Mouse (Mus musculus) forebrain, embryonic 11.5 days (tissue): Measurements from ENCODE around the gene Irf2. TPM values are rescaled to one million over a fixed set of nuclear protein-coding genes. Genes with fewer than 3 reads are reported as not detected.

Experiments
- ATAC-seq: fragments of 200-750 bp; cut with Nextera tagmentation; replicated peaks from 2 replicates; pipeline ENCODE4 v1.8.0; 2017; ENCODE audit warnings: moderate TSS enrichment; ENCODE audit not compliant: low FRiP score
- DNase-seq: peaks from one replicate; pipeline ENCODE4 v3.0.0-alpha.2; 2017; ENCODE audit warnings: low spot score
- H3K27ac ChIP-seq: fragments of 300-500 bp; sonication (generic); 2 replicates; pipeline ENCODE4 v1.5.1; 2014; ENCODE audit warnings: low read depth, low read length
- H3K27me3 ChIP-seq: fragments of 300-500 bp; sonication (generic); 2 replicates; pipeline ENCODE4 v1.6.1; 2014; ENCODE audit warnings: mild to moderate bottlenecking, low read length, mixed read lengths; ENCODE audit not compliant: control insufficient read depth, insufficient read depth
- H3K36me3 ChIP-seq: fragments of 300-500 bp; sonication (generic); 2 replicates; pipeline ENCODE4 v1.6.1; 2014; ENCODE audit warnings: mild to moderate bottlenecking, low read length, moderate library complexity, mixed read lengths; ENCODE audit not compliant: control insufficient read depth, insufficient read depth
- H3K4me1 ChIP-seq: fragments of 300-500 bp; sonication (generic); replicated peaks from 2 replicates; pipeline ENCODE4 v1.6.1; 2014; ENCODE audit warnings: low read length, mixed read lengths; ENCODE audit not compliant: control insufficient read depth, insufficient read depth
- H3K4me2 ChIP-seq: fragments of 300-500 bp; sonication (generic); 2 replicates; pipeline ENCODE4 v1.6.1; 2014; ENCODE audit warnings: low read depth, mild to moderate bottlenecking, low read length, moderate library complexity, mixed read lengths; ENCODE audit not compliant: severe bottlenecking
- H3K4me3 ChIP-seq: fragments of 300-500 bp; sonication (generic); 2 replicates; pipeline ENCODE4 v1.5.1; 2014; ENCODE audit warnings: low read depth, low read length
- H3K9ac ChIP-seq: fragments of 300-500 bp; sonication (generic); 2 replicates; pipeline ENCODE4 v1.6.1; 2014; ENCODE audit warnings: low read length
- H3K9me3 ChIP-seq: fragments of 300-500 bp; sonication (generic); 2 replicates; pipeline ENCODE4 v1.6.1; 2016; ENCODE audit warnings: low read length, mixed read lengths; ENCODE audit not compliant: control insufficient read depth
- WGBS: fragments of 180-500 bp; shearing (Covaris S2); extraction: QIAGEN DNeasy Blood & Tissue Kit; methylation state at CpG from one replicate; pipeline ENCODE4 v1.1.7; 2014; 5-methylcytosine and 5-hydroxymethylcytosine counted together
- polyA plus RNA-seq: library from polyadenylated mRNA; unstranded; fragments of >200 nt; fragmentation: Nextera tagmentation; extraction: Ambion mirVana; gene quantifications from 2 replicates; pipeline ENCODE4 v1.2.1, GENCODE M21; 2014

The Irf2 gene
- polyA plus RNA-seq, 1 experiment from 2014 or later: 12.8 TPM

DNA sequence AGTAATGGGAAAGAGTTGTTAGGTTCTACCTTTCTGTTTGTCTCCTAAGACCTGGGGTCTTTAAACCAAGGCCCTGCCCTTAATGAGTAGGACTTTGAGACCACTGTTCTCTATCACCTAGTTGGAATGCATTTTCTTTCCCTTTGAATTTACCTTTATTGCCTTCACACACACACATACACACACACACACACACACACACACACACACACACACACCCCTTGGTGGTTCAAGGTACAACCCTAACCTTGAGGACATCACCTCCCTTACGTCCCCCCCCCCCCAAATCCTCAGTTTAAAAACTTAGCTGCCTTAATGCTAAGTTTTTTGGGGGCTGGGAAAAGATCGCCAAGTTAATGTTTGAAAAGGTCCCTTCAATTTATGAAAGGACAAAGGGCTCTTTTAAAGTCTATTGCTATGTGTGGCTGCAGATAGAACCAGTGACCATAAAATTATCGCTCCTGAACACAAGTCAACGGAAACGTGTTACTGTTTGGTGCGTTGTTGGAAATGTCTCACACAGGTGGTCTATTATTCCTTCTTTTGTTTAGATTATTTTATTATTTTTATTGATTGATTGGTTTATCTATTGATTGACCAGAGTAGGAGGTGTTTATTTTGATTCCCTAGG, 108.6 kb downstream of the Irf2 start:
- Histone ChIP-seq H3K4me3 (no peak overlapping the region), H3K9ac (no peak overlapping the region), H3K36me3 (no peaks in the 10 kb centered on the region), H3K4me2 (no peak overlapping the region), H3K9me3 (no peaks in the 10 kb centered on the region), H3K4me1 (no peaks in the 10 kb centered on the region), H3K27ac (no peak overlapping the region), H3K27me3 (no peaks in the 10 kb centered on the region)
- WGBS: 92% methylated on average over 6 of the region's 6 CpGs
- no peak for DNase-seq
- no peak for ATAC-seq

DNA sequence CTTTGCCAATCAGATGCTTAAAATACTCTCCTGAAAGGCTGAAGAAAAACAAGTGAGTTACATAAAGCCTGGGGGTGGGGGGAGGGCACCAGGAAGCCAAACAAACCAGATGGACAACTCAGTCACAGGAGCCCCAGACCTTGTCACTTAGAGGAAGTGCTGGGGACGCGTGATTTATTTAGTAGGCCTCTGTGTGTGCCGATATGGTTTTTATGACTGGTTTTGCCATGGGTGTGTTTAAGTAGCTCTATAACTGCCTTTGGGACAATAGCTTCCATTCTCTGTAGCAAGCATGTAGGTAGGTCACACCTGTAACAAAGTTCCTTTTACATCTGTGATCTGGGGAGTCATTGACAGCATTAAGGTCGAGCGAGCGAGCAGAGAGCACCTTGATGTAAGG, 109.4 kb downstream of the Irf2 start:
- H3K27ac ChIP-seq: no peak overlapping the region
- no peak overlapping the region for H3K4me3 ChIP-seq
- H3K36me3 ChIP-seq: no peaks in the 10 kb centered on the region
- no peaks in the 10 kb centered on the region for H3K4me1 ChIP-seq
- no peak for DNase-seq
- no peak for ATAC-seq
- no peaks in the 10 kb centered on the region for H3K9me3 ChIP-seq
- no peaks in the 10 kb centered on the region for H3K27me3 ChIP-seq
- no peak overlapping the region for H3K4me2 ChIP-seq
- 88% methylated on average over 6 of the region's 6 CpGs for WGBS
- no peak overlapping the region for H3K9ac ChIP-seq

DNA sequence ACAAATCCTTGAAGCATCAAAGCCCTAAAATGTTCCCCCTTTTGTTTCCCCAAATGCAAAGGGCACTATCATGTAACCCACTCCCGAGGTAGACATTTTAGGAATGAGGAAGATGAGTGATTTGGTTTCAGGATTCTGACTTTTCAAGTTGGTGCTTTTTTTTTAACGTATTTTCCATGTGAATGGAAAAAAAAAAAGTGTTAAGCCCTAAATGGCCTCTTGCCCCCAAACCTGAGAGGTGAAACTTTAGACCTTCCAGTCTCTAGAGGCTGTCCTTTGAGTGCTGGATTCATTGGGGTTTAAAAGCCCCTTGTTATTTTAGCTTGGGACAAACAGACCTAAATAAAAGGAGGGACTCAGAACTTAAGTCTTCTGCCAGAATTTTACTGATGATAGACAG, 109.9 kb downstream of the Irf2 start:
- no peak overlapping the region for H3K27ac ChIP-seq
- no peak overlapping the region for H3K4me3 ChIP-seq
- H3K4me1 ChIP-seq: no peaks in the 10 kb centered on the region
- no peaks in the 10 kb centered on the region for H3K9me3 ChIP-seq
- no peak overlapping the region for H3K9ac ChIP-seq
- DNase-seq (no peak), ATAC-seq (no peak)
- H3K36me3 ChIP-seq: no peaks in the 10 kb centered on the region
- no peaks in the 10 kb centered on the region for H3K27me3 ChIP-seq
- whole genome bisulfite sequencing: 34% methylated on average over 2 of the region's 2 CpGs
- no peak overlapping the region for H3K4me2 ChIP-seq

DNA sequence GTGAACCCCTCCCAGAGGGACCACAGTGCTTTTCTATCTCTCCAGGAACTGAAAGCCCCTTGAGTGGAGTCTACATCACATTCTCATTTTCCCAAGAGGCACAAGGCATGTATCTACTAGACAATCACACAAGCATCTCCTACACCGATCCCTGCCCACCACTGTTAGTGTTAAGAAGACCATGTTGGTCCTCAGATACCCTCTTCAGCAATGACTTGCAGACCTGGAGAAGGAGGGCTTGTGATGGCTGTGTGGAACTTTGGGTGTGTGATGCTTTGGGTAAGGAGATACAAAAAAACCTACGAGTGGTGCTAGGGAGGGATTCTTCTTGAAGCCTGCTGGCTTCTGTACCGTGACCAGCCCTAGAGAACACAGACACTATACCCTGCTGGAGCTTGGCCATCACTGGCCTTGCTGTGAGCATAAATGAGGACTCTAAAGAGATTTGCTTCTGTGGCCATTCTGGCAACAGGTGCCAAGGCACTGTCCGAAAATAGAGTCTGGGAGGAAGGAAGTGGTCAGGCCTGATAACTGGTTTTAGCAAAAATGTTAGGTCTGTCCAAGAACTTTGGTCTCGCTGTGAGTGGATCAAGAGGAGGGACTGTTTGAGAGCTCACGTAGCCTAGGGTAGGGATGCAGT, 110.8 kb downstream of the Irf2 start:
- H3K27ac ChIP-seq: no peak overlapping the region
- 89% methylated on average over 6 of the region's 6 CpGs for WGBS

DNA sequence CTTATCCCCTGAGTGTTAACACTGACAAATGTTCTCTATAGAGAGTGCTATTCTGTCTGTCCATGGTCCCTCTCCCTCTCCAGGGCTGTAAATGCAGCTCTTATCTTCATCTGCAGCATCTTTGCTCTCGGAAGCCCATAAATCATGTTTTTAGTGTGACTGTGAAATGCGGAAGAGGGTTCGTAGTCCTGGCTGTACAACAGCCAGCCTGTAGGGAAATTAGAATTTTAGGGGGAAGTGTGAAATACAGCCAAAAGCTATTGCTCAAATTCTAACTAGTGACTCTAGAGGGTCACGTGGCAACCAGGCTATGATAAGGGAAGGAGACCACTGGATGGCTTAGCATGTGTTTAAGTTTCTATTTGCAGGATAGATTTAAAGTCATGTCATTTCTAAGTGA, 112.0 kb downstream of the Irf2 start:
- WGBS: 90% methylated on average over 4 of the region's 4 CpGs
- H3K4me1 ChIP-seq: no peaks in the 10 kb centered on the region
- no peaks in the 10 kb centered on the region for H3K27me3 ChIP-seq
- no peak overlapping the region for H3K4me3 ChIP-seq
- no peak for DNase-seq
- no peak overlapping the region for H3K4me2 ChIP-seq
- H3K36me3 ChIP-seq: no peaks in the 10 kb centered on the region
- H3K9ac ChIP-seq: no peak overlapping the region
- no peak overlapping the region for H3K27ac ChIP-seq
- H3K9me3 ChIP-seq: no peaks in the 10 kb centered on the region
- no peak for ATAC-seq

More for the DNA sequence above, 110.8 kb downstream of the Irf2 start:
- Histone ChIP-seq H3K36me3 (no peaks in the 10 kb centered on the region), H3K4me3 (no peak overlapping the region), H3K9me3 (no peaks in the 10 kb centered on the region), H3K4me2 (no peak overlapping the region), H3K27me3 (no peaks in the 10 kb centered on the region), H3K9ac (no peak overlapping the region), H3K4me1 (no peaks in the 10 kb centered on the region)
- DNase-seq: no peak
- ATAC-seq: no peak

DNA sequence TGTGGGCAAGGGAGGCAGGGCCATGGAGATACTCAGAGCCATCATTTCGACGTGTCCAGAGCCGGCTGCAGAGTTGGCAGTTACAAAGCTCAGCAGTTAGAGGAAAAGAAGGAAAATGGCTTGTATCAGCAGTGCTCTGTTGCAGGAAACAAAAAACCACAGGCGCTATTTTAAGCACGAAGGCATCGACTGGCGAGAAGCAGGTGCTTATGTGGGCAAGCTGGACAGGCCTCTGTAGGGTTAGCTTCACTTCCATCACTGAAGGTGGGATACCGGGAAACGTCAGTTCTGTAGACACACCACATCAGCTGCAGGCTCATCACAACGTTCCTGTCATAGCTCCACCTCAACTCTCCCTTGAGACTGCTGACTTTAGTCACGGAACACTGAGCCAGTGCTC, 112.8 kb downstream of the Irf2 start:
- no peaks in the 10 kb centered on the region for H3K4me1 ChIP-seq
- WGBS: 91% methylated on average over 11 of the region's 11 CpGs

DNA sequence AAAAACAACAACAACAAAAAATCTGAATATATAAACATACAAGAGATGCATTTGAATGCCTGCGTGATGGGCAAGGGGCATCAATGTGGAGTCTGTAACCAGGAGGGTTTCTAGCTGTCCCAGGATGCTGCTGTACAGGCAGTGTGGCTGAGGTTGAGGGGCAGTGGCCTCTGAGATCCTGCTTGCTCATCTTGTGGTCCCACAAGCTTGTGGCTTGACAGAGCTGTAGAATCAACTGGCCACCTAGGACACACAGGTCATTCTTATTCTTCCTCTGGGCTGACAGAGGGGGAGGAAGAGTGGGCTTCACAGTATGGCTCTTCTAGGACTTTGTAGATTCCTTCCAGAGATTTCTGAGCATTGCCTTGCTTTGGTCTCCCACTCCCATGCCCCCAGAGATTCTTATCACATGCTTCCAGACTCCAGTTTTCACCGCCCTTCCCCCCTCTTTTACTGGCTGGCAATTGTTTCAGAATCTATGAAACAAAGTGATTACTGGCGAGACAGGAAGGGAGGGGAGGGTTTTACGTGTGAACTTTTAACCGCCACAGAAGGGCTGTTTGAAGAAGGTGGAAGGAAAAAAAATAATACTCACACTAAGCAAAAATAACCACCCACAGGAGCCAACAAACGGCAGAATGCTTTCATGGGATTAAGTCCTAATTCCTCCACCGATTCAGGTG, 119.8 kb downstream of the Irf2 start:
- Histone ChIP-seq H3K36me3 (no peaks in the 10 kb centered on the region), H3K27me3 (no peaks in the 10 kb centered on the region), H3K4me3 (no peak overlapping the region), H3K9ac (no peak overlapping the region), H3K9me3 (no peaks in the 10 kb centered on the region), H3K27ac (no peak overlapping the region), H3K4me2 (no peak overlapping the region), H3K4me1 (peaks cover 3% of the 10 kb centered on the region; the same call in 1 of the 2 replicates)
- no peak for ATAC-seq
- no peak for DNase-seq
- 48% methylated on average over 7 of the region's 7 CpGs for WGBS

More for the DNA sequence above, 112.8 kb downstream of the Irf2 start:
- DNase-seq (no peak), ATAC-seq (no peak)
- H3K9ac ChIP-seq: no peak overlapping the region
- H3K4me3 ChIP-seq: no peak overlapping the region
- no peaks in the 10 kb centered on the region for H3K9me3 ChIP-seq
- H3K4me2 ChIP-seq: no peak overlapping the region
- H3K36me3 ChIP-seq: no peaks in the 10 kb centered on the region
- no peak overlapping the region for H3K27ac ChIP-seq
- no peaks in the 10 kb centered on the region for H3K27me3 ChIP-seq

DNA sequence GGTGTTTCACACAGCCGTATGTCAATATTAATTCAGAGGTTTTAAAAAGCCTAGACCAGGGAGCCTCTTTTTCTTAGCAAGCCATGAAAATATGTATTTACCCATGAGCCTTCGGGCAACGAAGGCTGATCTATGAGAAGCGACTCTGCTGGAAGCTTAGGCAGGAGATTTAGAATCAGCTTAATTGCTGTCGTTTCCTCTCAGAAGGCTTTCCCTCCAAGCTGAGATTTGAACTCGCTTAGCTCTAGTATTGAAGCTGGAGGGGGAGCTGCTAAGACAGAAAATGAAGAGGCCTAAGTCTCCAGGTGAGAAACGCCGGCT, 120.3 kb downstream of the Irf2 start:
- Histone ChIP-seq H3K9ac (no peak overlapping the region), H3K9me3 (no peaks in the 10 kb centered on the region), H3K27me3 (no peaks in the 10 kb centered on the region), H3K4me3 (no peak overlapping the region), H3K4me1 (peaks cover 3% of the 10 kb centered on the region; the same call in 1 of the 2 replicates), H3K36me3 (no peaks in the 10 kb centered on the region), H3K27ac (no peak overlapping the region), H3K4me2 (no peak overlapping the region)
- ATAC-seq (no peak), DNase-seq (no peak)
- WGBS: 59% methylated on average over 8 of the region's 8 CpGs
